Mouse (Mus musculus) heart, embryonic 11.5 days (tissue): Measurements from ENCODE around the gene Nt5c2. TPM values are rescaled to one million over a fixed set of nuclear protein-coding genes. Genes with fewer than 3 reads are reported as not detected.

Experiments used
- ATAC-seq: fragments of 200-750 bp; cut with Nextera tagmentation; replicated peaks from 2 replicates; pipeline ENCODE4 v1.8.0; 2017; ENCODE audit warnings: moderate library complexity; ENCODE audit not compliant: insufficient number of reproducible peaks, low FRiP score, low TSS enrichment
- H3K27ac ChIP-seq: fragments of 300-500 bp; sonication (generic); 2 replicates; pipeline ENCODE4 v1.5.1; 2014; ENCODE audit warnings: mild to moderate bottlenecking, low read depth, low read length
- H3K27me3 ChIP-seq: fragments of 300-500 bp; sonication (generic); 2 replicates; pipeline ENCODE4 v1.6.1; 2014; ENCODE audit warnings: mild to moderate bottlenecking, low read length, mixed read lengths; ENCODE audit not compliant: control insufficient read depth, insufficient read depth
- H3K36me3 ChIP-seq: fragments of 300-500 bp; sonication (generic); 2 replicates; pipeline ENCODE4 v1.6.1; 2014; ENCODE audit warnings: mild to moderate bottlenecking, low read length, moderate library complexity, mixed read lengths; ENCODE audit not compliant: control insufficient read depth, insufficient read depth
- H3K4me1 ChIP-seq: fragments of 300-500 bp; sonication (generic); 2 replicates; pipeline ENCODE4 v1.6.1; 2014; ENCODE audit warnings: low read length; ENCODE audit not compliant: control insufficient read depth, insufficient read depth
- H3K4me2 ChIP-seq: fragments of 300-500 bp; sonication (generic); 2 replicates; pipeline ENCODE4 v1.6.1; 2014; ENCODE audit warnings: mild to moderate bottlenecking, moderate library complexity
- H3K4me3 ChIP-seq: fragments of 300-500 bp; sonication (generic); 2 replicates; pipeline ENCODE4 v1.5.1; 2014; ENCODE audit warnings: low read depth, low read length
- H3K9ac ChIP-seq: fragments of 300-500 bp; sonication (generic); 2 replicates; pipeline ENCODE4 v1.6.1; 2014; ENCODE audit warnings: mild to moderate bottlenecking, low read depth, low read length, moderate library complexity
- H3K9me3 ChIP-seq: fragments of 300-500 bp; sonication (generic); replicated peaks from 2 replicates; pipeline ENCODE4 v1.6.1; 2016; ENCODE audit warnings: low read length; ENCODE audit not compliant: control insufficient read depth
- WGBS: fragments of 180-500 bp; shearing (Covaris S2); extraction: QIAGEN DNeasy Blood & Tissue Kit; methylation state at CpG from one replicate; pipeline ENCODE4 v1.1.7; 2014; ENCODE audit not compliant: insufficient replicate concordance; 5-methylcytosine and 5-hydroxymethylcytosine counted together
- polyA plus RNA-seq: library from polyadenylated mRNA; unstranded; fragments of >200 nt; fragmentation: Nextera tagmentation; extraction: Ambion mirVana; gene quantifications from 2 replicates; pipeline ENCODE4 v1.2.1, GENCODE M21; 2014

Nt5c2 gene
- polyA plus RNA-seq, 1 experiment from 2014 or later: 82.3 TPM

GRCm38 (mm10) chr19:46899871-46900270, 115.1 kb downstream of the Nt5c2 start:
- no peak for ATAC-seq
- Histone ChIP-seq H3K27me3 (no peaks in the 10 kb centered on the region), H3K27ac (no peak overlapping the region), H3K36me3 (peaks cover 13% of the 10 kb centered on the region), H3K9me3 (peaks cover 5% of the 10 kb centered on the region; the same call in 1 of the 2 replicates), H3K4me1 (peaks cover 8% of the 10 kb centered on the region; the same call in 1 of the 2 replicates), H3K4me3 (no peak overlapping the region), H3K4me2 (no peak overlapping the region), H3K9ac (no peak overlapping the region)
- WGBS: 53% methylated on average over 5 of the region's 5 CpGs

DNA sequence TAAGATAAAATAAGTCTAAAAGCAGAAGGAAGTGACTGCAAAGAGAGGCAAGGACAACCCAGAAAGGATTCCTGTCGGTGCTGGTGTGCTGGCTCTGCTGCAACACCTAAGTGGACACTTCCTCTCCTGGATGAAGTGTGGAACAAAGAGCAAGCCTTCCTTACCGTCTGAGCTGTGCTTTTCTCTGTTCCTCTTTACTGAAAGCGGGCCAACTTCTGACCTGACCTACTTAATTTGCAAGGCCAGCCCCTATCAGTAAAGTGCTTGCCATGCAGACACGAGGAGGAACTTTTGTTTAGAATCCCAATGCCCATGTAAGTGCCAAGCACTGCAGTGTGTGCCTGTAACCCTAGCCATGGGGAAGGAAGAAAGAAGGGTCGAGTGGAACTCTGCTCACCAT, 115.6 kb downstream of the Nt5c2 start:
- H3K9me3 ChIP-seq: peaks cover 5% of the 10 kb centered on the region; the same call in 1 of the 2 replicates
- H3K27ac ChIP-seq: no peak overlapping the region
- no peaks in the 10 kb centered on the region for H3K27me3 ChIP-seq
- WGBS: 43% methylated on average over 5 of the region's 5 CpGs
- no peak overlapping the region for H3K4me3 ChIP-seq
- peaks cover 15% of the 10 kb centered on the region for H3K36me3 ChIP-seq
- H3K9ac ChIP-seq: no peak overlapping the region
- peaks cover 8% of the 10 kb centered on the region; the same call in 1 of the 2 replicates for H3K4me1 ChIP-seq
- no peak overlapping the region for H3K4me2 ChIP-seq
- ATAC-seq: no peak

DNA sequence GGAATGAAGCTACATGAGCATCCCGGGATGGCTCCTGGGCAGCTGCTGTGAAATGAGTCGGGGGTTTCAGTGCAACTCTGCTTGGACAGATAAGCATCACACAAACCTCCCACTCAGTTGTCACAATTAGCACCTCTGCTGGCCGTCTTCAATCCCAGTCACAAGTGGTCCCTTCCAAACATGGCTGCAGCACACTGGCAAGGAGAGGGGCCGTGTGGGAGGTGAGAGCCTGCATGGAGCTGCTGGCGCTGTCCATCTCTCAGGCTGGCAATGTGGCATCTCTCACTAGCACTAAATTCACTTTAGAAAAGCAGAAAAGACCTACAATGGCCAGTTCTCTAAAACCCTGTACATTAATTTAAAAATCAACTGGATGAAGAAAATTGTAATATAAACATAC, 116.7 kb downstream of the Nt5c2 start:
- peaks cover 5% of the 10 kb centered on the region; the same call in 1 of the 2 replicates for H3K9me3 ChIP-seq
- no peak overlapping the region for H3K4me3 ChIP-seq
- H3K27ac ChIP-seq: no peak overlapping the region
- peaks cover 8% of the 10 kb centered on the region; the same call in 1 of the 2 replicates for H3K4me1 ChIP-seq
- no peak overlapping the region for H3K4me2 ChIP-seq
- no peak overlapping the region for H3K9ac ChIP-seq
- no peaks in the 10 kb centered on the region for H3K27me3 ChIP-seq
- peaks cover 15% of the 10 kb centered on the region for H3K36me3 ChIP-seq
- no peak for ATAC-seq
- 52% methylated on average over 5 of the region's 5 CpGs for WGBS

DNA sequence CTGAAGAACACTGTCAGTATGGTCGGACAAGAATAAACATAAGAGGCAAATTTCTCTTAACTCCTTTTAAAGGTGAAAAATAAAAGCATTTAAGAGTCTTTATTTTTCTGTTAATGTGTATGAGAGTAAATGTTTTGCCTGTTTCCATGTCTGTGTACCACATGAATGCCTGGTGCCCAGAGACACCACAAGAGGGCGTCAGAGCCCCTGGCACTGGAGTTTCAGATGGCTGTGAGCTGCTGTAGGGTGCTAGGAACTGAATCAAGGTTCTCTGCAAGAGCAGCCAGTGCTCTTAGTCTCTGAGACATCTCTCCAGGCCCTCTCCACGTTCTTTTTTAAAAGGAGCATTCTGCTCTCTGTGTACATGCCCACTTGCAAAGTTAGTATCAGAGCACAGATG, 117.8 kb downstream of the Nt5c2 start:
- no peak for ATAC-seq
- H3K4me3 ChIP-seq: no peak overlapping the region; the same call in 1 of the 2 replicates
- no peak overlapping the region for H3K4me2 ChIP-seq
- H3K9me3 ChIP-seq: peaks cover 5% of the 10 kb centered on the region; the same call in 1 of the 2 replicates
- no peaks in the 10 kb centered on the region for H3K27me3 ChIP-seq
- peaks cover 8% of the 10 kb centered on the region; the same call in 1 of the 2 replicates for H3K4me1 ChIP-seq
- no peak overlapping the region for H3K9ac ChIP-seq
- H3K36me3 ChIP-seq: peaks cover 17% of the 10 kb centered on the region
- 84% methylated on average over 3 of the region's 3 CpGs for WGBS
- no peak overlapping the region for H3K27ac ChIP-seq

DNA sequence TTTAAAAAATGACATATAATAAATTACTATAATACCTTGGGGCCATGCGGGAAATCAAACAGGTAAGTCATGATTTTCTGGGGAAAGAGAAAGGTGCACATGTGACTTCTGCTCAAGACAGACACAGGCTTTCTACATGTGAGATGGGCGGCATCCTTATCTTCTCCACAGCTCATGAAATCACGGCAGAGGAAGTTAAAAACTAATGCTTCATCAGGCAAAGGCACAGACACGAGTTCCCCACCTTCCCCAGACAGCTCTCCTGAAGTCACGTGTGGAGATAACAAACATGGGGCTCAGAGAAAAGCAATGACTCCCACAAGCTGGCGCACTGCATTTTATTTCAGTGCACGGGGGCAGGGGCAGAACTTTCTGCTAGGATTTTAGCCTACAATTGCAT, 121.5 kb downstream of the Nt5c2 start:
- peaks cover 5% of the 10 kb centered on the region; the same call in 1 of the 2 replicates for H3K9me3 ChIP-seq
- no peak overlapping the region for H3K4me3 ChIP-seq
- no peak for ATAC-seq
- no peak overlapping the region for H3K9ac ChIP-seq
- H3K27me3 ChIP-seq: no peaks in the 10 kb centered on the region
- no peaks in the 10 kb centered on the region; the same call in 1 of the 2 replicates for H3K4me1 ChIP-seq
- peaks cover 28% of the 10 kb centered on the region for H3K36me3 ChIP-seq
- 81% methylated on average over 7 of the region's 7 CpGs for WGBS
- no peak overlapping the region for H3K27ac ChIP-seq
- H3K4me2 ChIP-seq: no peak overlapping the region

- WGBS: 84% methylated on average over 3 of the region's 3 CpGs
- Histone ChIP-seq H3K4me2 (no peak overlapping the region), H3K9ac (no peak overlapping the region), H3K27ac (no peak overlapping the region), H3K27me3 (no peaks in the 10 kb centered on the region), H3K36me3 (peaks cover 24% of the 10 kb centered on the region), H3K4me1 (no peaks in the 10 kb centered on the region; the same call in 1 of the 2 replicates), H3K4me3 (no peak overlapping the region), H3K9me3 (peaks cover 5% of the 10 kb centered on the region; the same call in 1 of the 2 replicates)
- no peak for ATAC-seq
Measured at GRCm38 (mm10) chr19:46892856-46893255, 122.1 kb downstream of the Nt5c2 start.

GRCm38 (mm10) chr19:46890657-46891056, 124.3 kb downstream of the Nt5c2 start:
- WGBS: 92% methylated on average over 8 of the region's 8 CpGs
- H3K36me3 ChIP-seq: peaks cover 20% of the 10 kb centered on the region
- no peak for ATAC-seq
- H3K4me2 ChIP-seq: no peak overlapping the region
- no peak overlapping the region for H3K27ac ChIP-seq
- H3K4me3 ChIP-seq: no peak overlapping the region
- no peaks in the 10 kb centered on the region; the same call in 1 of the 2 replicates for H3K4me1 ChIP-seq
- H3K9ac ChIP-seq: no peak overlapping the region
- H3K27me3 ChIP-seq: no peaks in the 10 kb centered on the region
- H3K9me3 ChIP-seq: no peaks in the 10 kb centered on the region

DNA sequence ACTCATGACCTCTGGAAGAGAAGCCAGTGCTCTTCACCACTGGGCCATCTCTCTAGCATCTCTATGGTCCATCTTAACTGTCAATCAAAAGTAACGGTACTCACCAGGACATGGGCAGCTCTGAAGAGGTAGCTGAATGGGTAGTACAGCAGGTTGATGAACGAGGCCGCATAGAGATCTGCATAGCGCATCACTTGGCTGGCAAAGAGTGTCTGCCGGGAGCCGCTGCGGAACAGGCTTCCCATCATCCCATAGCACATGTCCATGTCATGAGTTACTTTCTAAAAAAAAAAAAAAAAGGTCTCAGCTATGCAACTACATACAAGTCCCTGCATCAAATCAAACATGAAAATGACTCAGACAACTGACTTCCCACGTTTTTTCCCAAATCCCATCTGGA, 125.3 kb downstream of the Nt5c2 start:
- ATAC-seq: no peak
- 90% methylated on average over 8 of the region's 8 CpGs for WGBS
- H3K9me3 ChIP-seq: no peaks in the 10 kb centered on the region
- H3K27me3 ChIP-seq: no peaks in the 10 kb centered on the region
- no peak overlapping the region for H3K4me3 ChIP-seq
- no peak overlapping the region for H3K4me2 ChIP-seq
- peaks cover 22% of the 10 kb centered on the region for H3K36me3 ChIP-seq
- no peak overlapping the region for H3K9ac ChIP-seq
- H3K4me1 ChIP-seq: no peaks in the 10 kb centered on the region; the same call in 1 of the 2 replicates
- no peak overlapping the region for H3K27ac ChIP-seq
